Mouse (Mus musculus) midbrain, embryonic 14.5 days (tissue): Measurements from ENCODE around the gene Trit1. TPM values are rescaled to one million over a fixed set of nuclear protein-coding genes. Genes with fewer than 3 reads are reported as not detected.
A peak's percentile ranks its signal among the peaks of the same experiment; 100 is the strongest.
"Not testable (repeated sequence)": the region's sequence is repeated elsewhere in the genome, so short reads cannot be mapped to it uniquely, and the experiment has no call there.

Experiments
- ATAC-seq: fragments of 200-750 bp; cut with Nextera tagmentation; 2 replicates; pipeline ENCODE4 v1.8.0; 2017; ENCODE audit warnings: moderate number of reproducible peaks, moderate library complexity; ENCODE audit not compliant: low FRiP score, low TSS enrichment
- DNase-seq: peaks from one replicate; pipeline ENCODE4 v3.0.0-alpha.2; 2015
- H3K27ac ChIP-seq: fragments of 300-500 bp; sonication (generic); replicated peaks from 2 replicates; pipeline ENCODE4 v1.5.1; 2014; ENCODE audit warnings: mild to moderate bottlenecking, low read depth, low read length, moderate library complexity
- H3K27me3 ChIP-seq: fragments of 300-500 bp; sonication (generic); 2 replicates; pipeline ENCODE4 v1.6.1; 2014; ENCODE audit warnings: low read length, control low read depth, mixed read lengths; ENCODE audit not compliant: control insufficient read depth, insufficient read depth
- H3K36me3 ChIP-seq: fragments of 300-500 bp; sonication (generic); 2 replicates; pipeline ENCODE4 v1.6.1; 2014; ENCODE audit warnings: low read length, control low read depth; ENCODE audit not compliant: control insufficient read depth, insufficient read depth
- H3K4me1 ChIP-seq: fragments of 300-500 bp; sonication (generic); 2 replicates; pipeline ENCODE4 v1.6.1; 2014; ENCODE audit warnings: mild to moderate bottlenecking, antibody characterized with exemption, low read length, control low read depth; ENCODE audit not compliant: control insufficient read depth, insufficient read depth
- H3K4me2 ChIP-seq: fragments of 300-500 bp; sonication (generic); 2 replicates; pipeline ENCODE4 v1.6.1; 2014; ENCODE audit warnings: mild to moderate bottlenecking, low read length, moderate library complexity
- H3K4me3 ChIP-seq: fragments of 300-500 bp; sonication (generic); replicated peaks from 2 replicates; pipeline ENCODE4 v1.5.1; 2014; ENCODE audit warnings: low read depth, low read length
- H3K9ac ChIP-seq: fragments of 300-500 bp; sonication (generic); replicated peaks from 2 replicates; pipeline ENCODE4 v1.6.1; 2014; ENCODE audit warnings: mild to moderate bottlenecking, low read length, moderate library complexity
- H3K9me3 ChIP-seq: fragments of 300-500 bp; sonication (generic); 2 replicates; pipeline ENCODE4 v1.6.1; 2016; ENCODE audit warnings: low read length, control low read depth, mixed read lengths; ENCODE audit not compliant: control insufficient read depth
- WGBS: fragments of 180-500 bp; shearing (Covaris S2); extraction: QIAGEN DNeasy Blood & Tissue Kit; methylation state at CpG from one replicate; pipeline ENCODE4 v1.1.7; 2014; 5-methylcytosine and 5-hydroxymethylcytosine counted together
- polyA plus RNA-seq: library from polyadenylated mRNA; unstranded; fragments of >200 nt; fragmentation: Nextera tagmentation; extraction: Ambion mirVana; gene quantifications from 2 replicates; pipeline ENCODE4 v1.2.1, GENCODE M21; 2014

Gene Trit1
- polyA plus RNA-seq, 1 experiment from 2014 or later, result 29.1 TPM

DNA sequence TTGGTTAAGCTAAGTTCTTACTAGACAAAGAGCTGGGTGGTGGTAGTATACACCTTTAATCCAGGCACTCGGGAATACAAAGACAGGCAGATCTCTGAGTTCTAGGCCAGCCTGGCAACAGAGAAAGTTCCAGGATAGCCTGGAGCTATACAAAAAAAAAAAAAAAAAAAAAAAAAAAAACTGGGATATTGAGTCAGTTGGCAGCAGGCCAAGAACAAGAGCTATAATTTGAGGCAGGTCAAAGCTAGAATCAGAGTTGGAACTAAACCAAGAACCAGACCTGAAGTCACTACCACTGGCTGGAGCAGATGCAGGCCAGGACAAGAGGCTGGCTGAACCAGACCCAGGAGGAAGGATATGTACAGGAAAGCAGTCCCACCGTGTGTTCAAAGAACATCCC is 35.7 kb upstream of the Trit1 start:
- H3K4me3 ChIP-seq, result no peak overlapping the region
- H3K27ac ChIP-seq, result no peak overlapping the region
- no peak overlapping the region for H3K4me2 ChIP-seq
- H3K27me3 ChIP-seq, result no peaks in the 10 kb centered on the region
- H3K9ac ChIP-seq, result no peak overlapping the region
- peaks cover 7% of the 10 kb centered on the region; the same call in 1 of the 2 replicates for H3K4me1 ChIP-seq
- WGBS, result 86% methylated on average over 2 of the region's 2 CpGs
- no peak for ATAC-seq
- H3K36me3 ChIP-seq, result no peaks in the 10 kb centered on the region
- DNase-seq, result no peak
- no peaks in the 10 kb centered on the region for H3K9me3 ChIP-seq

DNA sequence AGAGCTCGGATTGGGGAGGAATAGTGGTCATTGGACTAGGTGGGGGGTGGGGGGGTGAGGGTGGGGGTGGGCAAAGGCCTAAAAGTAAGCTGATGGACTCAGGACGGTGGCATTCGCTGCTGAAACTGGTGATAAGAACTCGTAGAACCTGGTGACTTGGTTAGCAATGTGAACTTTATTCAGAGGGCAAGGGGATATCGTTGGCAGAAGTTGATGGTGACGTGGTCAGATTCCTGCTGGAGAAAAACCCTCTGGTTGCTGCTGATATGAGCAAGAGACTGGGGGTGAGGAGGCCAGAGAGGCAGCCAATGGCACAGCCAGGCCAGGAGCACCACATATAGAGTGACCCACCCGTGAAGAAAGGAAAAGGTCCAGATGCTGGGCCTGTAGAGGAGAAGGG is 35.2 kb upstream of the Trit1 start:
- no peaks in the 10 kb centered on the region for H3K9me3 ChIP-seq
- no peaks in the 10 kb centered on the region for H3K27me3 ChIP-seq
- H3K4me3 ChIP-seq, result no peak overlapping the region
- no peak overlapping the region for H3K4me2 ChIP-seq
- ATAC-seq (no peak), DNase-seq (no peak)
- H3K36me3 ChIP-seq, result no peaks in the 10 kb centered on the region
- peaks cover 7% of the 10 kb centered on the region; the same call in 1 of the 2 replicates for H3K4me1 ChIP-seq
- no peak overlapping the region for H3K27ac ChIP-seq
- H3K9ac ChIP-seq, result no peak overlapping the region
- 94% methylated on average over 7 of the region's 7 CpGs for WGBS

DNA sequence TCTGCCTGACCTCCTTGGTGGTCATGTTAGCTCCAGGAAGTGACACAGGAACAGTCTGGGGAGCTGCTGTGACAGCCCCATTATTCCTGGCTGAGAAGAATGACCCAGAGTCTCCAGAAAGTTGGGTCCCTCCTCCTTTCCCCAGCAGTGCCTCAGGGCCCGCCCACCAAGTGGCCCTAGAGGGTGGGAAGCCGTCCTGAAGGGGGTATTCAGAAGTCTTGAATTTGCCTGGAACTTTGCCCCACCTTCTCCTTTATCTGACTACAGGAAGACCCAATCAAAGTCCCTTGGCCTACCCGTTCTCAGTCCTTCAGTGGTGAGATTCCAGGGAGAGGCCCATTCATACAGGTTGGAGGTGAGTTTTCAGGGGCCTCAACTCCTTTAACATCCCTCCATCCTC is 34.5 kb upstream of the Trit1 start:
- Histone ChIP-seq H3K4me2 (no peak overlapping the region), H3K27me3 (no peaks in the 10 kb centered on the region), H3K4me3 (no peak overlapping the region), H3K9ac (no peak overlapping the region), H3K36me3 (no peaks in the 10 kb centered on the region), H3K9me3 (no peaks in the 10 kb centered on the region), H3K4me1 (peaks cover 7% of the 10 kb centered on the region; the same call in 1 of the 2 replicates), H3K27ac (no peak overlapping the region)
- no peak for DNase-seq
- WGBS, result 51% methylated on average over 3 of the region's 3 CpGs
- ATAC-seq, result no peak

DNA sequence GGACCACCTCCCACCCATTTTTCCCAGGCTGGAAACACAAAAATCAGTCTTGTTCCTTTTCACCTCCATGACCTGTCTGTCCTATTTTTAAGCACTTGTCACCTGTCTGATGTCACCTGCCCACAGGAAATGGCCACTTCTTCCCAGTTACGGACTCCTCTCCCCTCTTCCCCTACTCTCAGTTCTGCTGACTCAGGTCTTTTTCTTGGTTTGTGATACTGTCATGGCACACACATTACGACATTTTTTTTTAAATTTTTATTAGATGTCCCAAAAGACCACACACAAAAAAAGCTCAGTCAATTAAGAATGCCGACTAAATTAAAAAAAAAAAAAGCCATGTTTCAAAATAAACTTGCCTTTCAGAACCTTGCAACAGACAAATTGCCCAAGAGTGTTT is 33.9 kb upstream of the Trit1 start:
- no peaks in the 10 kb centered on the region for H3K27me3 ChIP-seq
- WGBS, result 78% methylated on average over 3 of the region's 3 CpGs
- no peak overlapping the region; the same call in 1 of the 2 replicates for H3K4me2 ChIP-seq
- peaks cover 7% of the 10 kb centered on the region; the same call in 1 of the 2 replicates for H3K4me1 ChIP-seq
- DNase-seq (no peak), ATAC-seq (no peak)
- no peak overlapping the region for H3K4me3 ChIP-seq
- no peak overlapping the region for H3K9ac ChIP-seq
- H3K36me3 ChIP-seq, result no peaks in the 10 kb centered on the region
- no peak overlapping the region for H3K27ac ChIP-seq
- no peaks in the 10 kb centered on the region for H3K9me3 ChIP-seq

DNA sequence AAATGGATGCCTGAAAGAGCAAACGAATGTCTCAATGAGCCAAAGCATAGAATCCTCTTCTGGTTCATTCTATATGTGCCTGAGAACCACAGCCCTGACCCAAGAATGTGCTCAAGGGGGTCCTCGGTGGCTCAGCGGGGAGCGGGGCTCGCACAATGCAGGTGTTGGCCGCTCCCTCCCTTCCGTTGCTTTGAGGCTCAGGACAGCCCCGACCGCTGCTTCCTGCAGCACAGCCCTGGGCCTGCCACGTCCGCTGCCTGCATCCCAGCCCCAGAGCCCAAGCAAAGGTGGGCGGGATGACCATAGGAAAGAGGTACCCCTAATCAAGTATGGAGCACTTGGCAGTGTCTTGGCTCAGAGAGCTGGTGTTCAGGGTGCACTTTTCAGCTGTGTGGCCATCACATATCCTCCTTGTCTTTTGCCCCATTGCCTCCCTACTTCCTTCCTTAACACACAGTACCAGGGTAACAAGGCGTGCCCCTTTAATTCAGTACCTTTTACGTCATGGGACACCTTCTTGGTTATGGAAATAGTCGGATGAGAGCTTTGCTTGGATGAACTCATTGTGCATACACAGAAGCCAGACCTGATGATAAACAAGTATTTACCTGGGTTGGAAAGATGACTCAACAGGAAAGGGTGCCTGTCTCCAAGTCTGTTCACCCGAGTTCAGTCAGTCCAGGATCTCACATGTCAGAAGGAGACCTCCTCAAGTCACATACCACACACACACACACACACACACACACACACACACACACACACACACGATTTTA is 32.7 kb upstream of the Trit1 start:
- ATAC-seq (no peak), DNase-seq (no peak)
- H3K9me3 ChIP-seq, result no peaks in the 10 kb centered on the region
- 31% methylated on average over 17 of the region's 17 CpGs for WGBS
- peak overlapping the region; percentile 24; the same call in 1 of the 2 replicates for H3K9ac ChIP-seq
- peak overlapping the region; percentile 42 for H3K4me2 ChIP-seq
- H3K36me3 ChIP-seq, result no peaks in the 10 kb centered on the region
- H3K27me3 ChIP-seq, result no peaks in the 10 kb centered on the region
- peaks cover 7% of the 10 kb centered on the region; the same call in 1 of the 2 replicates for H3K4me1 ChIP-seq
- H3K27ac ChIP-seq, result no peak overlapping the region
- H3K4me3 ChIP-seq, result no peak overlapping the region

DNA sequence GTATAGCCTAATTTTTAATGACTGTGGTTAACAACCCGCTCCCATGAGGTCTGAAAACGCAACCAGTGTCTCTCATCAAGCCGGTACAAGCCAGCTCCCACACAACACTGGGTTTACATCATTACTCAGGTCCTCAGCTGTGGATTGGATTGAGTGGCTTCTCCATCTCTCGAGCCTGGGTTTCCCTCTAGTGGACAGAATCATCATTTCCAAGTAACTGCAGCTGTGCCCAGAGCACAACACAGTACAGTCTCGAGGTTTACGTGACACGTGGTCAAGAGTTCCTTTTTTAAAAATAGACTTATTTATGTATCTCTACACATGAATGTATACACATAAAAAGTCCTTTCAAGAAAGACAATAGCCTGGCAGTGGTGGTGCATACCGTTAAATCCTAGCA is 31.3 kb upstream of the Trit1 start:
- Histone ChIP-seq H3K27ac (no peak overlapping the region), H3K36me3 (no peaks in the 10 kb centered on the region), H3K4me2 (no peak overlapping the region), H3K4me3 (no peak overlapping the region), H3K9ac (no peak overlapping the region), H3K27me3 (no peaks in the 10 kb centered on the region), H3K9me3 (no peaks in the 10 kb centered on the region), H3K4me1 (peaks cover 7% of the 10 kb centered on the region; the same call in 1 of the 2 replicates)
- DNase-seq (peak; percentile 90), ATAC-seq (peak; percentile 80)
- 48% methylated on average over 8 of the region's 8 CpGs for WGBS

DNA sequence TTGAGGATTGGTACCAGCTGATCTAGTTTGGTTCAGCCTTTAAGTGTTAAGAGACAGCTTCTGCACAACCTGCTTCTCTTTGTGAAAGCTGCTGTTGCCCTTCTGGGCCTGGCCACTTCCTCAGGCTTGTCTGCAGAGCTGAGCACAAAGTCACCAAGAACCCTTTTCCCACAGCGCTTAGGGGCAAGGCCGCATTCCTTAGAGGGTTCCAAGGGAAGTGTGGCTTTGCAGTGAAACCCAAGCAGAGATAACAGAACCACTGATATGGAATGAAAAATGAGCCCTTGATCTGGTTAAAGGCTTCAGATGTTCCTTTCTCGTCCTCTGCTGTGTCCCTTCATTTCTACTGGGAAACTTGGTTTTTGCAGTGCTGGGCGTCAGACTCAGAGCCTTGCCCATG is 29.0 kb upstream of the Trit1 start:
- Histone ChIP-seq H3K4me2 (no peak overlapping the region), H3K27ac (no peak overlapping the region), H3K9me3 (no peaks in the 10 kb centered on the region), H3K4me3 (no peak overlapping the region), H3K4me1 (peaks cover 7% of the 10 kb centered on the region; the same call in 1 of the 2 replicates), H3K9ac (no peak overlapping the region), H3K36me3 (no peaks in the 10 kb centered on the region), H3K27me3 (no peaks in the 10 kb centered on the region)
- WGBS, result 90% methylated on average over 4 of the region's 4 CpGs
- ATAC-seq (no peak), DNase-seq (no peak)

DNA sequence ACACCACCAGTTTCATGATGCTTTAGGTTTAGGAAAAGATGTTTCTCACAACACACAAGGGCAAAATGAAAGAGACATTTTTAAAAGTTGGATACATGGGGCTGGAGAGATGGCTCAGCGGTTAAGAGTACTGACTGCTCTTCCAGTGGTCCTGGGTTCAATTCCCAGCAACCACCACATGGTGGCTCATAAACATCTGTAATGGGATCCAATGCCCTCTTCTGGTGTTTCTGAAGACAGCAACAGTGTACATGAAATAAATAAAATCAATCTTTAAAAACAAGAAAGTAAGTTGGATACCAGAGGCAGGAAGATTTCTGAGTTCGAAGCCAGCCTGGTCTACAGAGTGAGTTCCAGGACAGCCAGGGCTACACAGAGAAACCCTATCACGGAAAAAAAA is 28.4 kb upstream of the Trit1 start:
- H3K27ac ChIP-seq, H3K9ac ChIP-seq, H3K4me3 ChIP-seq, H3K27me3 ChIP-seq, H3K9me3 ChIP-seq, ATAC-seq, H3K4me1 ChIP-seq, H3K4me2 ChIP-seq, H3K36me3 ChIP-seq: not testable (repeated sequence)
- DNase-seq, result peak; percentile 46
- WGBS, result 57% methylated on average over 3 of the region's 3 CpGs

DNA sequence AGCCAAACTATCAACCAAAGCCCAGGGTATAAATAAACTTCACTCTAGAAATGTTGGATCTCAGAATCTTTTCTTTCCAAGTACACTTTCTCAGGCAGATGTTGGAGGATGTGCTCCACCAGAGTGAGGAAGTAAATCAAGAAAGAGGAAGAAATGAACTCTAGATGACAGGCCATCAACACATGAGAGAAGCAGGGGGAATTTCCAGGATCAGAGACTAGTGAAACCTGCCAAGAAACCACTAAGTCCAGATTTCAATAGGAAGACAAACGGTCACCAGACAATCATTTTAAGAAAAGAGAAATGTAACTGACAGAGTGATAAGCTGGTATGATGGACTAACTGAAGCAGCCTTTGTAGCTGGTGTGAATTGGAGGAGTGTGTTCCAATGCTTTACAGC is 25.2 kb upstream of the Trit1 start:
- no peak overlapping the region for H3K4me2 ChIP-seq
- H3K9me3 ChIP-seq, result no peaks in the 10 kb centered on the region
- DNase-seq (no peak), ATAC-seq (no peak)
- H3K27me3 ChIP-seq, result no peaks in the 10 kb centered on the region
- peaks cover 3% of the 10 kb centered on the region; the same call in 1 of the 2 replicates for H3K4me1 ChIP-seq
- H3K9ac ChIP-seq, result no peak overlapping the region
- H3K27ac ChIP-seq, result no peak overlapping the region
- WGBS, result 77% methylated on average over 1 of the region's 1 CpGs
- H3K36me3 ChIP-seq, result no peaks in the 10 kb centered on the region
- H3K4me3 ChIP-seq, result no peak overlapping the region
